Mouse (Mus musculus) common myeloid progenitor, adult 5-6 weeks (primary cell): Measurements from ENCODE around the gene Wdr43. TPM values are rescaled to one million over a fixed set of nuclear protein-coding genes. Genes with fewer than 3 reads are reported as not detected.

Experiments
- ATAC-seq: replicated peaks from 2 replicates; pipeline ENCODE4 v1.8.0; 2016; ENCODE audit warnings: low read depth, mild to moderate bottlenecking, moderate TSS enrichment, inconsistent platforms; ENCODE audit not compliant: poor library complexity, severe bottlenecking
- total RNA-seq: library from RNA; stranded (forward); fragments of 200-1000, 187-1606 nt; gene quantifications from 2 replicates; pipeline ENCODE4 v1.2.3, GENCODE M21; 2017

Wdr43 gene
- total RNA-seq, 1 experiment from 2014 or later, result 391 TPM

GRCm38 (mm10) chr17:71660390-71660789 lies 44.7 kb downstream of the Wdr43 start:
- no peak for ATAC-seq

- peak; percentile 86 for ATAC-seq
Observed at GRCm38 (mm10) chr17:71662751-71663250, 47.1 kb downstream of the Wdr43 start.

- ATAC-seq, result no peak; the same call in 1 of the 2 replicates
Observed at GRCm38 (mm10) chr17:71663491-71663890, 47.8 kb downstream of the Wdr43 start.

GRCm38 (mm10) chr17:71664172-71664571 lies 48.5 kb downstream of the Wdr43 start:
- ATAC-seq, result no peak

GRCm38 (mm10) chr17:71665201-71665600 lies 49.5 kb downstream of the Wdr43 start:
- ATAC-seq, result no peak

GRCm38 (mm10) chr17:71669511-71669910 lies 53.8 kb downstream of the Wdr43 start:
- peak; percentile 53; the same call in 1 of the 2 replicates for ATAC-seq

GRCm38 (mm10) chr17:71671840-71672546 lies 56.3 kb downstream of the Wdr43 start:
- ATAC-seq, result peak; percentile 57

GRCm38 (mm10) chr17:71673092-71673491 lies 57.4 kb downstream of the Wdr43 start, which contains the start of gene Togaram2:
Gene Togaram2, plus strand, starts transcription at chr17:71673261.
- ATAC-seq, result no peak

GRCm38 (mm10) chr17:71673936-71674335 lies 58.2 kb downstream of the Wdr43 start:
- no peak for ATAC-seq

- no peak for ATAC-seq
Observed at GRCm38 (mm10) chr17:71674886-71675285, 59.2 kb downstream of the Wdr43 start.

GRCm38 (mm10) chr17:71681666-71682065 lies 66.0 kb downstream of the Wdr43 start:
- ATAC-seq, result no peak

- ATAC-seq, result no peak
Observed at GRCm38 (mm10) chr17:71682379-71682778, 66.7 kb downstream of the Wdr43 start.

- ATAC-seq, result no peak
Observed at GRCm38 (mm10) chr17:71683281-71683680, 67.6 kb downstream of the Wdr43 start.

GRCm38 (mm10) chr17:71684103-71684608 lies 68.5 kb downstream of the Wdr43 start:
- peak; percentile 90 for ATAC-seq

GRCm38 (mm10) chr17:71687436-71687835 lies 71.7 kb downstream of the Wdr43 start:
- ATAC-seq, result no peak

- ATAC-seq, result no peak
Observed at GRCm38 (mm10) chr17:71689903-71690302, 74.2 kb downstream of the Wdr43 start.

- peak; percentile 71 for ATAC-seq
Observed at GRCm38 (mm10) chr17:71691361-71691875, 75.7 kb downstream of the Wdr43 start.

- ATAC-seq, result peak; percentile 52; the same call in 1 of the 2 replicates
Observed at GRCm38 (mm10) chr17:71693313-71693712, 77.6 kb downstream of the Wdr43 start.

- no peak for ATAC-seq
Observed at GRCm38 (mm10) chr17:71693780-71694179, 78.1 kb downstream of the Wdr43 start.

- ATAC-seq, result no peak
Observed at GRCm38 (mm10) chr17:71695151-71695550, 79.5 kb downstream of the Wdr43 start.

- ATAC-seq, result no peak
Observed at GRCm38 (mm10) chr17:71695716-71696315, 80.1 kb downstream of the Wdr43 start.
